Mouse (Mus musculus): ENCODE data around the gene Slc25a25. TPM values are rescaled to one million over a fixed set of nuclear protein-coding genes. Genes with fewer than 3 reads are reported as not detected.
"Not testable (repeated sequence)": the region's sequence is repeated elsewhere in the genome, so short reads cannot be mapped to it uniquely, and the experiment has no call there.

The Slc25a25 gene
- polyA plus RNA-seq, 1 experiment from 2014 or later = 36.9 TPM

GRCm38 (mm10) chr2:32493301-32493701, 42.1 kb upstream of the Slc25a25 start:
- H3K27me3 ChIP-seq (ENCODE audit: insufficient read depth, low read length) = no peaks in the 10 kb centered on the region
- no peaks in the 10 kb centered on the region for H3K9me3 ChIP-seq (ENCODE audit: low read length)
- DNase-seq (no peak), ATAC-seq (no peak)
- WGBS (ENCODE audit: insufficient replicate concordance) = 37% methylated on average over 12 of the region's 12 CpGs
- H3K4me2 ChIP-seq (ENCODE audit: low read depth, low read length) = no peak overlapping the region; the same call in 1 of the 2 replicates
- no peaks in the 10 kb centered on the region for H3K36me3 ChIP-seq (replicated peaks; ENCODE audit: insufficient read depth, low read length)
- H3K4me3 ChIP-seq (ENCODE audit: low read depth, low read length) = no peak overlapping the region
- peaks cover 21% of the 10 kb centered on the region for H3K4me1 ChIP-seq (ENCODE audit: insufficient read depth)
- no peak overlapping the region for H3K9ac ChIP-seq (replicated peaks)
- no peak overlapping the region for H3K27ac ChIP-seq (ENCODE audit: low read depth)
- TF ChIP-seq CTCF (IDR thresholded peaks at IDR 0.05; ENCODE audit: low read depth) (no peak), EP300 (IDR thresholded peaks at IDR 0.05; ENCODE audit: low read depth) (no peak)

DNA sequence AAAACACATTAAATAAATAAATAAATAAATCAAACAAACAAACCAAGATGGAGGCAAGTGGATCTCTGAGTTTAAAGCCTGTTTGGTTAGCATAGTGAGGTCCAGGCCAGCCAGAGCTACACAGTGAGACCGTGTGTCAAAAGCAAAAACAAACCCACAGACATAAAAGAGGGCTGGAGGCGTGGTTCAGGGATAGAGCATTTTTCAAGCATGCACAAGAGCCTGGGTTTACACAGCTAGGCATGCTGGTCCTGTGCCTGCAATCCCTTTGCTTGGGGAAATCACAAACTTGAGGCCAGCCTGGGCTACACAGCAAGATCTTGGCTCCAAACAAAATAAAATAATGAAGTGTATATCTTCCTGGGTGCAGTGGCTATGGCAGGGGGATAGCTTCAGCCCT, 41.4 kb upstream of the Slc25a25 start:
- no peak overlapping the region for H3K4me2 ChIP-seq (ENCODE audit: low read depth, low read length)
- no peak overlapping the region for H3K4me3 ChIP-seq (ENCODE audit: low read depth, low read length)
- H3K36me3 ChIP-seq (replicated peaks; ENCODE audit: insufficient read depth, low read length) = no peaks in the 10 kb centered on the region
- H3K27me3 ChIP-seq (ENCODE audit: insufficient read depth, low read length) = no peaks in the 10 kb centered on the region
- ATAC-seq (no peak), DNase-seq (no peak)
- TF ChIP-seq EP300 (IDR thresholded peaks at IDR 0.05; ENCODE audit: low read depth) (no peak), CTCF (IDR thresholded peaks at IDR 0.05; ENCODE audit: low read depth) (no peak)
- H3K9ac ChIP-seq (replicated peaks) = no peak overlapping the region
- no peaks in the 10 kb centered on the region for H3K9me3 ChIP-seq (ENCODE audit: low read length)
- WGBS (ENCODE audit: insufficient replicate concordance) = 66% methylated on average over 2 of the region's 2 CpGs
- H3K27ac ChIP-seq (ENCODE audit: low read depth) = no peak overlapping the region
- H3K4me1 ChIP-seq (ENCODE audit: insufficient read depth) = peaks cover 21% of the 10 kb centered on the region

DNA sequence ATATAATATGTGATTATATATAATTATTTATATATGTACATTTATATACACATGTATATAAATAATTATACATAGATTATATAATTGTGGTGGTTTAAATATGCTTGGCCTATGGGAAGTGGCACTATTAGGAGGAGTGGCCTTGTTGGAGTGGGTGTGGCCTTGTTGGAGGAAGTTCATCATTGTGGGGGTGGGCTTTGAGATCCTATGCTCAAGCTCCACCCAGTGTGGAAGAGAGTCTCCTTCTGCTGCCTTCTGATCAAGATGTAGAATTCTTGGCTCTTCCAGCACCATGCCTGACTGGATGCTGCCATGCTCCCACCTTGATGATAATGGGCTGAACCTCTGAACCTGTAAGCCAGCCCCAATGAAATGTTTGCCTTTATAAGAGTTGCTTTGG, 39.5 kb upstream of the Slc25a25 start:
- H3K4me1 ChIP-seq (ENCODE audit: insufficient read depth) = peaks cover 20% of the 10 kb centered on the region
- H3K27ac ChIP-seq (ENCODE audit: low read depth); H3K36me3 ChIP-seq (replicated peaks; ENCODE audit: insufficient read depth, low read length); DNase-seq; H3K9me3 ChIP-seq (ENCODE audit: low read length); H3K9ac ChIP-seq (replicated peaks); H3K4me3 ChIP-seq (ENCODE audit: low read depth, low read length); ATAC-seq; H3K4me2 ChIP-seq (ENCODE audit: low read depth, low read length); H3K27me3 ChIP-seq (ENCODE audit: insufficient read depth, low read length): not testable (repeated sequence)

GRCm38 (mm10) chr2:32488679-32489078, 37.4 kb upstream of the Slc25a25 start:
- Histone ChIP-seq H3K9me3 (ENCODE audit: low read length) (no peaks in the 10 kb centered on the region), H3K4me3 (ENCODE audit: low read depth, low read length) (no peak overlapping the region), H3K27ac (ENCODE audit: low read depth) (no peak overlapping the region), H3K36me3 (replicated peaks; ENCODE audit: insufficient read depth, low read length) (no peaks in the 10 kb centered on the region), H3K27me3 (ENCODE audit: insufficient read depth, low read length) (no peaks in the 10 kb centered on the region), H3K9ac (replicated peaks) (no peak overlapping the region), H3K4me1 (ENCODE audit: insufficient read depth) (peaks cover 10% of the 10 kb centered on the region; the same call in 1 of the 2 replicates), H3K4me2 (ENCODE audit: low read depth, low read length) (no peak overlapping the region)
- ATAC-seq (peak; percentile 55), DNase-seq (peak; percentile 78)
- 3% methylated on average over 5 of the region's 5 CpGs for WGBS (ENCODE audit: insufficient replicate concordance)
- TF ChIP-seq EP300 (IDR thresholded peaks at IDR 0.05; ENCODE audit: low read depth) (no peak), CTCF (IDR thresholded peaks at IDR 0.05; ENCODE audit: low read depth) (peak; percentile 94)

GRCm38 (mm10) chr2:32487124-32487623, 35.9 kb upstream of the Slc25a25 start:
- H3K4me1 ChIP-seq (ENCODE audit: insufficient read depth) = peaks cover 10% of the 10 kb centered on the region; the same call in 1 of the 2 replicates
- no peak overlapping the region for H3K9ac ChIP-seq (replicated peaks)
- no peak overlapping the region for H3K27ac ChIP-seq (ENCODE audit: low read depth)
- TF ChIP-seq EP300 (IDR thresholded peaks at IDR 0.05; ENCODE audit: low read depth) (peak; percentile 44; the same call in 1 of the 2 replicates), CTCF (IDR thresholded peaks at IDR 0.05; ENCODE audit: low read depth) (peak; percentile 90)
- no peaks in the 10 kb centered on the region for H3K9me3 ChIP-seq (ENCODE audit: low read length)
- peak; percentile 79 for ATAC-seq
- no peaks in the 10 kb centered on the region for H3K36me3 ChIP-seq (replicated peaks; ENCODE audit: insufficient read depth, low read length)
- DNase-seq = peak; percentile 94
- 6% methylated on average over 6 of the region's 6 CpGs for WGBS (ENCODE audit: insufficient replicate concordance)
- no peaks in the 10 kb centered on the region for H3K27me3 ChIP-seq (ENCODE audit: insufficient read depth, low read length)
- H3K4me3 ChIP-seq (ENCODE audit: low read depth, low read length) = no peak overlapping the region
- H3K4me2 ChIP-seq (ENCODE audit: low read depth, low read length) = no peak overlapping the region

DNA sequence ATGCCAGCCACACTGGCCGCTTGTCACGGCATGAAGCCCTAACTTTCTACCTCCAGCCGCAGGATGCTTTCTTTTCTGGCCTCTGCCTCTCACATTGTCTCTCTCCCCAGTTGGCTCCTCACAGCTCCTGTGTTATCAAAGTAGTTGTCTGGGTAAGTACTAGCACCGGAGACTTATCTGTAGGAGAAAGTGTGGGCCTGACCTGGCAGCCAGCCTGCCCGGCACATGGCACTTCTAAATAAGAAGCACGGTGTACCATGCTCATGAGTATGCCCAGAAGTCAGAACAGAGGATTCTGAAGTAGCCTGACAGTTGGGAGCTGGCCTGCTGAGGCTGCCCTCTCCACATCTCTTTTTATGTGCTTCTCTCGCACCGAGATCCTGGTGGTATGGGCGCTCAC, 34.9 kb upstream of the Slc25a25 start:
- Histone ChIP-seq H3K4me1 (ENCODE audit: insufficient read depth) (peaks cover 10% of the 10 kb centered on the region; the same call in 1 of the 2 replicates), H3K9me3 (ENCODE audit: low read length) (no peaks in the 10 kb centered on the region), H3K9ac (replicated peaks) (peak overlapping the region; percentile 38; the same call in 1 of the 2 replicates), H3K4me3 (ENCODE audit: low read depth, low read length) (no peak overlapping the region), H3K4me2 (ENCODE audit: low read depth, low read length) (no peak overlapping the region), H3K27me3 (ENCODE audit: insufficient read depth, low read length) (no peaks in the 10 kb centered on the region), H3K27ac (ENCODE audit: low read depth) (no peak overlapping the region), H3K36me3 (replicated peaks; ENCODE audit: insufficient read depth, low read length) (no peaks in the 10 kb centered on the region)
- no peak for TF ChIP-seq CTCF (IDR thresholded peaks at IDR 0.05; ENCODE audit: low read depth)
- TF ChIP-seq EP300 (IDR thresholded peaks at IDR 0.05; ENCODE audit: low read depth) = peak; percentile 62
- DNase-seq = no peak
- ATAC-seq = peak; percentile 46
- WGBS (ENCODE audit: insufficient replicate concordance) = 69% methylated on average over 9 of the region's 9 CpGs

- H3K36me3 ChIP-seq (replicated peaks; ENCODE audit: insufficient read depth, low read length) = no peaks in the 10 kb centered on the region
- no peak for ATAC-seq
- DNase-seq = no peak
- 84% methylated on average over 4 of the region's 4 CpGs for WGBS (ENCODE audit: insufficient replicate concordance)
- H3K9ac ChIP-seq (replicated peaks) = peak overlapping the region; percentile 38; the same call in 1 of the 2 replicates
- H3K4me1 ChIP-seq (ENCODE audit: insufficient read depth) = peaks cover 10% of the 10 kb centered on the region; the same call in 1 of the 2 replicates
- no peak overlapping the region for H3K27ac ChIP-seq (ENCODE audit: low read depth)
- H3K9me3 ChIP-seq (ENCODE audit: low read length) = no peaks in the 10 kb centered on the region
- TF ChIP-seq EP300 (IDR thresholded peaks at IDR 0.05; ENCODE audit: low read depth) (no peak), CTCF (IDR thresholded peaks at IDR 0.05; ENCODE audit: low read depth) (no peak)
- H3K27me3 ChIP-seq (ENCODE audit: insufficient read depth, low read length) = no peaks in the 10 kb centered on the region
- no peak overlapping the region for H3K4me3 ChIP-seq (ENCODE audit: low read depth, low read length)
- H3K4me2 ChIP-seq (ENCODE audit: low read depth, low read length) = no peak overlapping the region
These were observed 34.5 kb upstream of the Slc25a25 start for GRCm38 (mm10) chr2:32485751-32486150.

Measured in liver, postnatal 0 days (tissue).